Mouse (Mus musculus) limb, embryonic 13.5 days (tissue): ENCODE results near the gene Wbp1l. TPM values are rescaled to one million over a fixed set of nuclear protein-coding genes. Genes with fewer than 3 reads are reported as not detected.
"Not testable (repeated sequence)": the region's sequence is repeated elsewhere in the genome, so short reads cannot be mapped to it uniquely, and the experiment has no call there.

Source experiments
- ATAC-seq: fragments of 200-750 bp; cut with Nextera tagmentation; 2 replicates; pipeline ENCODE4 v1.8.0; 2017; ENCODE audit warnings: low read depth, moderate number of reproducible peaks, moderate TSS enrichment; ENCODE audit not compliant: low FRiP score
- H3K27ac ChIP-seq: fragments of 300-500 bp; sonication (generic); 2 replicates; pipeline ENCODE4 v1.5.1; 2015; ENCODE audit warnings: inconsistent platforms, mild to moderate bottlenecking, moderate library complexity
- H3K27me3 ChIP-seq: fragments of 300-500 bp; sonication (generic); 2 replicates; pipeline ENCODE4 v1.6.1; 2015; ENCODE audit warnings: mild to moderate bottlenecking, inconsistent platforms
- H3K36me3 ChIP-seq: fragments of 300-500 bp; sonication (generic); 2 replicates; pipeline ENCODE4 v1.6.1; 2015; ENCODE audit warnings: inconsistent platforms, mild to moderate bottlenecking, moderate library complexity
- H3K4me1 ChIP-seq: fragments of 300-500 bp; sonication (generic); 2 replicates; pipeline ENCODE4 v1.6.1; 2015; ENCODE audit warnings: inconsistent platforms
- H3K4me2 ChIP-seq: fragments of 300-500 bp; sonication (generic); replicated peaks from 2 replicates; pipeline ENCODE4 v1.6.1; 2015; ENCODE audit warnings: inconsistent platforms, mild to moderate bottlenecking, moderate library complexity
- H3K4me3 ChIP-seq: fragments of 300-500 bp; sonication (generic); 2 replicates; pipeline ENCODE4 v1.5.1; 2015; ENCODE audit warnings: moderate library complexity, mild to moderate bottlenecking, inconsistent platforms
- H3K9ac ChIP-seq: fragments of 300-500 bp; sonication (generic); 2 replicates; pipeline ENCODE4 v1.6.1; 2015; ENCODE audit warnings: mild to moderate bottlenecking, inconsistent platforms
- H3K9me3 ChIP-seq: fragments of 300-500 bp; sonication (generic); 2 replicates; pipeline ENCODE4 v1.6.1; 2016; ENCODE audit warnings: inconsistent platforms
- WGBS: fragments of 180-500 bp; shearing (Covaris S2); methylation state at CpG from one replicate; pipeline ENCODE4 v1.1.7; 2015; 5-methylcytosine and 5-hydroxymethylcytosine counted together
- polyA plus RNA-seq: library from polyadenylated mRNA; unstranded; fragments of >200 nt; fragmentation: Nextera tagmentation; extraction: Ambion mirVana; gene quantifications from 2 replicates; pipeline ENCODE4 v1.2.1, GENCODE M21; 2015

The Wbp1l gene
- polyA plus RNA-seq = 47.7 and 49.9 TPM in 2 replicates

GRCm38 (mm10) chr19:46598720-46599252 lies at the start of gene Wbp1l:
Wbp1l (plus strand) TSS chr19:46599084.
- ATAC-seq = peak; percentile 99
- H3K9ac ChIP-seq = peak within 1 kb of the TSS; percentile 88
- no peaks in the 10 kb centered on the region for H3K9me3 ChIP-seq
- peaks cover 17% of the 10 kb centered on the region for H3K4me1 ChIP-seq
- H3K36me3 ChIP-seq = peaks cover 41% of the 10 kb centered on the region
- under 1% methylated on average over 22 of the region's 22 CpGs for WGBS
- H3K27ac ChIP-seq = peak within 1 kb of the TSS; percentile 48; the same call in 1 of the 2 replicates
- peak within 1 kb of the TSS; percentile 95 for H3K4me3 ChIP-seq
- H3K27me3 ChIP-seq = no peaks in the 10 kb centered on the region
- peak within 1 kb of the TSS; percentile 98 for H3K4me2 ChIP-seq

GRCm38 (mm10) chr19:46550385-46550784 lies 48.5 kb upstream of the Wbp1l start:
- 92% methylated on average over 4 of the region's 4 CpGs for WGBS
- H3K9ac ChIP-seq = no peak overlapping the region
- no peaks in the 10 kb centered on the region for H3K27me3 ChIP-seq
- H3K4me2 ChIP-seq = no peak overlapping the region
- ATAC-seq = no peak
- peaks cover 6% of the 10 kb centered on the region; the same call in 1 of the 2 replicates for H3K4me1 ChIP-seq
- no peak overlapping the region for H3K4me3 ChIP-seq
- H3K9me3 ChIP-seq = no peaks in the 10 kb centered on the region
- no peak overlapping the region for H3K27ac ChIP-seq
- H3K36me3 ChIP-seq = peaks cover 68% of the 10 kb centered on the region

DNA sequence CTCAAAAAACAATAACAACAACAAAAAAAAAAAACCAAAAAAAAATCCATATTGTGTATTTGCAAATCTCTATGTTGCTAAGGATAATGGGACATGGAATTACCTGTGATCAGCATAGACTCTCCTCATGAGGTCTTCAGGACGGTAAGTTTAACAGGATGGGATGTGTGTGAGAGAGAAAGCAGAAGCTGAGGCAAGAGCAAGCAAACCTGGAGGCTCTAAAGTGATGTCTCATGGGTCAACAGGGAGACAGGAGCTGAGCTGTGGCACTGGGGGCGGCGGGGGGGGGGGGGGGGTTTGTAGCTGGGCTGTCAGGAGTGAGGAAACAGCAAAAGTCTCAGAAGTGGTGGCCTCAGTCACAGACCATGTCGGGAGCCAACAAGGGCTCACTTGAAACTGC lies 46.4 kb upstream of the Wbp1l start:
- Histone ChIP-seq H3K36me3 (peaks cover 76% of the 10 kb centered on the region), H3K4me1 (peaks cover 6% of the 10 kb centered on the region; the same call in 1 of the 2 replicates), H3K4me3 (no peak overlapping the region), H3K4me2 (no peak overlapping the region), H3K9me3 (no peaks in the 10 kb centered on the region), H3K9ac (no peak overlapping the region), H3K27me3 (no peaks in the 10 kb centered on the region), H3K27ac (no peak overlapping the region)
- no peak for ATAC-seq
- WGBS = 86% methylated on average over 3 of the region's 4 CpGs

- 72% methylated on average over 11 of the region's 11 CpGs for WGBS
- H3K9me3 ChIP-seq = no peaks in the 10 kb centered on the region
- H3K4me3 ChIP-seq = no peak overlapping the region
- peaks cover 7% of the 10 kb centered on the region; the same call in 1 of the 2 replicates for H3K4me1 ChIP-seq
- no peak overlapping the region for H3K4me2 ChIP-seq
- no peak overlapping the region for H3K27ac ChIP-seq
- H3K9ac ChIP-seq = no peak overlapping the region
- H3K27me3 ChIP-seq = no peaks in the 10 kb centered on the region
- peaks cover 72% of the 10 kb centered on the region for H3K36me3 ChIP-seq
- ATAC-seq = no peak; the same call in 1 of the 2 replicates
Measured at GRCm38 (mm10) chr19:46553541-46553955, 45.3 kb upstream of the Wbp1l start.

DNA sequence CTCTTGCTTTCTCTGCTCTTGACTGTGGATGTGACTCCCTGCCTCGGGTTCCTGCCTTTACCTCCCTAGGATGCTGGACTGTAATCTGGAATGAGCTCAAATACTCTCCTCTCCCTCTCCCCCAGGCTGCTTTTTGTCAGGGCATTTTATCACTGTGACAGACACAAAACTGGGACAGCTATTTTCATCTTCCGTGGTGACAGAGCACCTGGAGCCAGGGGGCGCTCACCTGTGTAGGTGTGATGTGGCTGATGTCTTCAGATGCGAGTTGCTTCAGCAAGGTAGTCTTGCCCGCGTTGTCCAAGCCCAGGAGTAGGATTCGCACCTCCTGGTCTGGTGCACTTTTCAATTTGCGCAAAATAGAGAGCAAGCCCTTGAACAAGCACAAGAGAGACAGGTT lies 40.9 kb upstream of the Wbp1l start:
- WGBS = 76% methylated on average over 8 of the region's 8 CpGs
- H3K27ac ChIP-seq = no peak overlapping the region

DNA sequence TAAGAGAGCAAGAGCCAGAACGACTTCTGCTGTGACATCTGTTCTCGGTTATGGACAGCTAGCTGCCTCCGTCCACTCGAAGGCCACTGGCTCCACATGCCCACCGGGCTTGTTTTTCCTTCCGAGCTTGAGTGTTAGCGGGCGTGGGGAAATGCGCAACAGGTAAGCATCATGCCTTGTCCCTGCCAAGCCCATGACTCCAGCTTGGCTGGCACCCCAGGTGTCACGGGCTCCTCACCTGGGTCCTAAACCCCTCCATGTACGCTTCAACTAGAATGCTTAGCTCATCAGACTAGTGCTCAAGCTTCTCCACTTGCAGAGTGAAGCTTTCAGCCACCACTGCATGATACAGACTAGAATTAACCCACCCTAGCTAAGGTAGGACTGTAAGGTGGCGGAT lies 40.3 kb upstream of the Wbp1l start:
- Histone ChIP-seq H3K9me3 (no peaks in the 10 kb centered on the region), H3K27ac (no peak overlapping the region), H3K4me1 (peaks cover 11% of the 10 kb centered on the region; the same call in 1 of the 2 replicates), H3K4me3 (no peak overlapping the region), H3K36me3 (peaks cover 45% of the 10 kb centered on the region), H3K4me2 (peak overlapping the region; percentile 27; the same call in 1 of the 2 replicates), H3K9ac (no peak overlapping the region), H3K27me3 (no peaks in the 10 kb centered on the region)
- no peak for ATAC-seq
- WGBS = 42% methylated on average over 12 of the region's 12 CpGs

More for the DNA sequence above, 40.9 kb upstream of the Wbp1l start:
- Histone ChIP-seq H3K9me3 (no peaks in the 10 kb centered on the region), H3K4me2 (no peak overlapping the region), H3K9ac (no peak overlapping the region), H3K4me3 (no peak overlapping the region), H3K36me3 (peaks cover 50% of the 10 kb centered on the region), H3K27me3 (no peaks in the 10 kb centered on the region), H3K4me1 (peaks cover 14% of the 10 kb centered on the region)
- ATAC-seq = no peak

DNA sequence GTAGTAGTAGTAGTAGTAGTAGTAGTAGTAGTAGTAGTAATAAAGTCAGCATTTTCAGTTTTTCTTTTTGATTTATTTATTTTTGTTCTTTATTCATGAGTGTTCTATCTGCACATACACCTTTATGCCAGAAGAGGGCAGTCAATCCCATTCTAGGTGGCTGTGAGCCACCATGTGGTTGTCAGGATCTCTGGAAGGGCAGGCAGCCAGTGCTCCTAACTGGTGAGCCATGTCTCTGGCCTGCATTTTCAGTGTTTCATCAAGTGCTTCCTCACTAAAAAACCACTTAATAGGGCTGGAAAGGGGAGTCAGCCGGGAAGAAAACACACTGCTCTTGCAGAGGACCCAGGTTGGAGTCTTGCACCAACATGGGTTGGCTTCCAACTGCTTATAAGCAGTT lies 36.8 kb upstream of the Wbp1l start:
- Histone ChIP-seq H3K4me2 (no peak overlapping the region), H3K4me1 (peaks cover 9% of the 10 kb centered on the region; the same call in 1 of the 2 replicates), H3K27ac (no peak overlapping the region), H3K9ac (no peak overlapping the region), H3K9me3 (no peaks in the 10 kb centered on the region), H3K36me3 (peaks cover 22% of the 10 kb centered on the region), H3K4me3 (no peak overlapping the region), H3K27me3 (no peaks in the 10 kb centered on the region)
- ATAC-seq = no peak
- whole genome bisulfite sequencing = 29% methylated on average over 1 of the region's 1 CpGs

DNA sequence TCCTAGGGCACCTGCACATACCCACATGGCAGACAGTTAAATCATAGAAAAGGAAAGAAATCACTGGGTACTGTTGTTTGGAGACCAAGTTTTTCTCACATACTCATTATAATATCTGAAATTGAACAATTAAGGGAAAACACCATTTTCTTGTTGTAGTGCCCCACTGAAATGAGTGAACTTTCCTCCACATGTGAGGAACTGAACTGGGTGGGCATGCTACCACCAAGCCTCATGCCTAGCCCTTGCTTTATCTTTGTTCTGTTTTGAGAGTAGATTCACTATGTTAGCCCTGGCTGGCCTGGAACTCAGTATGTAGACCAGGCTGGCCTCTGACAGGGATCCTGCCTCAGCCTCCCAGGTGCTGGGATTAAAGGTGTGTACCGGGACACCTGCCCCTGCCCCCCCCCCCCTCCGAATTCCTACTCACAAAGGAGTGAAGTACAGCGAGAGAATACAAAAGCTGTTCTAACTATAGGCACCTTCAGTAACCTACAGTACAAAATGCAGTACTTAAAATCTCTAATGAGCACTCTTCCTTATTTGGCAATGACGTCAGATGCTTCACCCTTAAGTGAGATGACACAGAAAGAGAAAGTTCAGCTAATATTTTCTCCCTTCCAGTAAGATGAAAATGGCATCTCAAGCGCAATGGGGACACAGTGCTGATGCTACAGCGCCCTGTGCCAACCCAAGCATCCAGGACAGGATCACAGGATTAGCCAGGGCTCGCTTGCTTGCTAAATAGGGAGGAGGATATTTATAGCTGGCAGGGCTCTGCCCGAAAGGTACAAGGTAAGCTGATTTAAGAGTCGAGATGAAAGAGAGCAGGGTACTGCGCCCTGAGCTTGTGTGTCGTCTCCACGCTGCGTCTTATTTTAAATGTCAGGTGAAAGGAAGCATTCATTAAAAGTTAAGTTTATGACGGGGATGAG lies 36.0 kb upstream of the Wbp1l start:
- Histone ChIP-seq H3K9ac (no peak overlapping the region), H3K4me3 (no peak overlapping the region), H3K27ac (no peak overlapping the region), H3K4me1 (peaks cover 9% of the 10 kb centered on the region; the same call in 1 of the 2 replicates), H3K36me3 (peaks cover 22% of the 10 kb centered on the region), H3K27me3 (no peaks in the 10 kb centered on the region), H3K4me2 (no peak overlapping the region), H3K9me3 (no peaks in the 10 kb centered on the region)
- no peak for ATAC-seq
- 84% methylated on average over 14 of the region's 14 CpGs for WGBS

DNA sequence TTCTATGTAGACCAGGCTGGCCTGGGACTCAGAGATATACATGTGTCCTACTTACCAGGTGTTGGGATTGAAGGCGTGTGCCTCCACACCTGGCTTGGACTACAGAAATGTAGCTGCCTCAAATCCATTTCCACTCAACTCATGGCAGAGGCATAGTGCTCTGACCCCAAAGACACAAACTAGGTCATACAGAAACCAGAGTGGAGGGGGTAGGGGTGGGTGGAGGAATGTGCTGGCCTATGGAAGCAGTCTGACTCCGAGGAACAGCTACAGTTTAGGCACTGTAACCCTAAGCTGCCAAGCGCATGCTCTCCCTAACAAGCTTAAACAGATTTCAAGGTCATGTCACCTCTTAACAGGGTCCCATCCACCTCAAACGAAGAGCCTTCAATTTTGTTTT lies 35.3 kb upstream of the Wbp1l start:
- 79% methylated on average over 4 of the region's 4 CpGs for WGBS
- H3K4me1 ChIP-seq = peaks cover 7% of the 10 kb centered on the region; the same call in 1 of the 2 replicates

GRCm38 (mm10) chr19:46564043-46564462 lies 34.8 kb upstream of the Wbp1l start:
- Histone ChIP-seq H3K27me3 (no peaks in the 10 kb centered on the region), H3K36me3 (peaks cover 18% of the 10 kb centered on the region), H3K27ac (no peak overlapping the region), H3K4me1 (peaks cover 2% of the 10 kb centered on the region; the same call in 1 of the 2 replicates), H3K9ac (no peak overlapping the region), H3K4me2 (no peak overlapping the region), H3K4me3 (no peak overlapping the region), H3K9me3 (no peaks in the 10 kb centered on the region)
- no peak for ATAC-seq
- WGBS = 82% methylated on average over 14 of the region's 14 CpGs

More for the DNA sequence above, 35.3 kb upstream of the Wbp1l start:
- no peak overlapping the region for H3K27ac ChIP-seq
- no peak overlapping the region for H3K4me2 ChIP-seq
- no peak overlapping the region for H3K9ac ChIP-seq
- no peak for ATAC-seq
- no peaks in the 10 kb centered on the region for H3K9me3 ChIP-seq
- peaks cover 18% of the 10 kb centered on the region for H3K36me3 ChIP-seq
- H3K27me3 ChIP-seq = no peaks in the 10 kb centered on the region
- H3K4me3 ChIP-seq = no peak overlapping the region

DNA sequence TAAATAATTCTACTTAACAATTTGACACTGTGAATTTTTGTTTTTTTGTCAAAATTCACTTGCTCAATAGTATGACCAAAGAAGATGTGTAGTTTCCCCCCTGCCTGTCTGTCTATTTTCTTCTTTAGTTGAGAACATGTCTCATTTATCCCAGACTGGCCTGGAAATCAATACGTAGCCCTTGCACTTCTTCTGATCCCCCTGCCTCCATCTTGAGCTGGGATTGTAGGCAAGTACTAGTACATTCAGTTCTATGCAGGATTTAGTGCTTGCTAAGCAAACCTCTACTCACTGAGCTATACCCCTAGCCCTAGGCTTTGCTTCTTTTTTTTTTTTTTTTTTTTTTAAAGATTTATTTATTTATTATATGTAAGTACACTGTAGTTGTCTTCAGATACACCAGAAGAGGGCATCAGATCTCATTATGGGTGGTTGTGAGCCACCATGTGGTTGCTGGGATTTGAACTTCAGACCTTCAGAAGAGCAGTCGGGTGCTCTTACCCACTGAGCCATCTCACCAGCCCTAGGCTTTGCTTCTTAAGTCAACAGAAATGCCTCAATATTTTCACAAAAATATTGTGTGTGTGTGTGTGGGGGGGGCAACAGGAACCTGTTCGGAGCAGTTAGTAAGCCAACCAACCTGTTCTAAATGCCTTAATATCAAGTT lies 27.5 kb upstream of the Wbp1l start:
- 88% methylated on average over 3 of the region's 3 CpGs for WGBS
- H3K27ac ChIP-seq, H3K9me3 ChIP-seq, ATAC-seq, H3K36me3 ChIP-seq, H3K27me3 ChIP-seq: not testable (repeated sequence)
- H3K9ac ChIP-seq = peak overlapping the region; percentile 81; the same call in 1 of the 2 replicates
- peak overlapping the region; percentile 78 for H3K4me2 ChIP-seq
- peak overlapping the region; percentile 84; the same call in 1 of the 2 replicates for H3K4me3 ChIP-seq
- H3K4me1 ChIP-seq = peaks cover 22% of the 10 kb centered on the region

DNA sequence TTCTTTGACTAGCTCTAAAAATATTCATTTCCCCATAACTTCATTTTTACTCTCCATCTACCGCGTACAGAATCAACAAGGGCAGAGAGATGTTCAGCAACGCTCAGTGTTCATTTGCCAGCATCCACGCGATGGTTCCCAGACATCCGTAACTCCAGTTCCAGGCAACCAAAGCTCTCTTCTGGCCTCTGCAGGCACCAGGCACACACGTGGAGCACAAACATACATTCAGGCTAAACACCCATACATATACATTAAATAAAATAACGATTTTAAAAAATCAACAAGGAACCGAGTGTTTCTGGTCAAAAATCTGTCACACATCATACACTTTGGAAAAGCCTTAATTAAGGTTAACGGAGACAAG lies 27.0 kb upstream of the Wbp1l start:
- H3K9me3 ChIP-seq = no peaks in the 10 kb centered on the region
- H3K9ac ChIP-seq = peak overlapping the region; percentile 81
- H3K27me3 ChIP-seq = no peaks in the 10 kb centered on the region
- H3K36me3 ChIP-seq = peaks cover 9% of the 10 kb centered on the region
- no peak for ATAC-seq
- H3K4me2 ChIP-seq = peak overlapping the region; percentile 78
- H3K27ac ChIP-seq = no peak overlapping the region
- peaks cover 22% of the 10 kb centered on the region for H3K4me1 ChIP-seq
- peak overlapping the region; percentile 84 for H3K4me3 ChIP-seq
- 23% methylated on average over 10 of the region's 10 CpGs for WGBS
